Mouse (Mus musculus) CH12.LX (cell line): Measurements from ENCODE around the gene Pmpcb. TPM values are rescaled to one million over a fixed set of nuclear protein-coding genes. Genes with fewer than 3 reads are reported as not detected.

Source experiments
- DNase-seq: peaks from one replicate; pipeline ENCODE4 v3.0.0-alpha.2; 2013; ENCODE audit errors: extremely low read depth
- H3K27ac ChIP-seq: 2 replicates; pipeline ENCODE4 v1.5.1; 2012; ENCODE audit warnings: low read depth, mild to moderate bottlenecking, control low read depth, moderate library complexity; ENCODE audit not compliant: insufficient read depth
- H3K27me3 ChIP-seq: replicated peaks from 2 replicates; pipeline ENCODE3; 2012; ENCODE audit warnings: inconsistent platforms
- H3K36me3 ChIP-seq, 2 experiments: replicated peaks in 1 of 2; 2 replicates each; pipeline versions ENCODE3 to v1.6.1; 2012; ENCODE audit warnings: inconsistent platforms in 1 of 2, low read length in 1 of 2, mild to moderate bottlenecking in 1 of 2, mixed read lengths in 1 of 2, moderate library complexity in 1 of 2; ENCODE audit not compliant: control insufficient read depth in 1 of 2, insufficient read depth in 1 of 2
- H3K4me1 ChIP-seq, 2 experiments: 2 replicates each; pipeline ENCODE4 v1.6.1; 2012; ENCODE audit warnings: inconsistent platforms in 1 of 2, moderate library complexity in 1 of 2; ENCODE audit not compliant: insufficient read depth in 2 of 2, control insufficient read depth in 1 of 2
- H3K4me2 ChIP-seq: 2 replicates; pipeline ENCODE4 v1.6.1; 2012; ENCODE audit warnings: low read depth, mild to moderate bottlenecking, control low read depth; ENCODE audit not compliant: poor library complexity, insufficient read depth, severe bottlenecking
- H3K4me3 ChIP-seq, 3 experiments: fragments of 150-350 bp in 1 of 3; sonication (generic) in 1 of 3; replicated peaks in 1 of 3; 2 replicates each; pipeline versions ENCODE3 to v1.5.1; 2011 to 2012; ENCODE audit warnings: low read depth in 2 of 3, low read length in 2 of 3, mild to moderate bottlenecking in 2 of 3, moderate library complexity in 2 of 3, control low read depth in 1 of 3, improper control_type of control experiment in 1 of 3, inconsistent platforms in 1 of 3, mixed read lengths in 1 of 3; ENCODE audit not compliant: poor library complexity in 1 of 3
- H3K79me2 ChIP-seq: replicated peaks from 2 replicates; pipeline ENCODE4 v1.6.1; 2012; ENCODE audit warnings: mild to moderate bottlenecking, moderate library complexity; ENCODE audit not compliant: control insufficient read depth, poor library complexity, insufficient read depth, severe bottlenecking; ENCODE audit errors: extremely low read depth
- H3K9ac ChIP-seq: 2 replicates; pipeline ENCODE4 v1.6.1; 2012; ENCODE audit warnings: low read depth, mild to moderate bottlenecking, control low read depth, moderate library complexity; ENCODE audit not compliant: insufficient read depth
- H3K9me3 ChIP-seq: replicated peaks from 2 replicates; pipeline ENCODE3; 2012; ENCODE audit warnings: low read length, inconsistent platforms, mixed read lengths
- BHLHE40 ChIP-seq: IDR thresholded peaks from 2 replicates; pipeline ENCODE4 v1.6.1; 2011; ENCODE audit warnings: mild to moderate bottlenecking, low read depth, low read length, improper control_type of control experiment
- CHD2 ChIP-seq: IDR thresholded peaks from 2 replicates; pipeline ENCODE4 v1.6.1; 2011; ENCODE audit warnings: low read length, improper control_type of control experiment
- CTCF ChIP-seq, 2 experiments: IDR thresholded peaks in 1 of 2; conservative IDR thresholded peaks in 1 of 2; 2 replicates each; pipeline ENCODE4 v1.5.1; 2011 to 2012; ENCODE audit warnings: low read depth in 2 of 2, low read length in 2 of 2, improper control_type of control experiment in 1 of 2, inconsistent platforms in 1 of 2, mild to moderate bottlenecking in 1 of 2, moderate library complexity in 1 of 2
- E2F4 ChIP-seq: IDR thresholded peaks from 2 replicates; pipeline ENCODE4 v1.6.1; 2011; ENCODE audit warnings: low read depth, low read length, improper control_type of control experiment; ENCODE audit not compliant: insufficient replicate concordance
- ELF1 ChIP-seq: IDR thresholded peaks from 2 replicates; pipeline ENCODE4 v1.6.1; 2014; ENCODE audit warnings: low read depth, mild to moderate bottlenecking, inconsistent platforms, low read length, improper control_type of control experiment
- GABPA ChIP-seq: IDR thresholded peaks from 2 replicates; pipeline ENCODE4 v1.6.1; 2012; ENCODE audit warnings: low read depth, low read length, improper control_type of control experiment, inconsistent platforms; ENCODE audit not compliant: insufficient replicate concordance
- HCFC1 ChIP-seq: IDR thresholded peaks from 2 replicates; pipeline ENCODE4 v1.6.1; 2012; ENCODE audit warnings: low read depth, mild to moderate bottlenecking, inconsistent platforms, low read length, improper control_type of control experiment
- IRF4 ChIP-seq: IDR thresholded peaks from 2 replicates; pipeline ENCODE4 v1.6.1; 2014; ENCODE audit warnings: low read depth, mild to moderate bottlenecking, inconsistent platforms, low read length, improper control_type of control experiment
- JUND ChIP-seq: conservative IDR thresholded peaks from 2 replicates; pipeline ENCODE4 v1.6.1; 2011; ENCODE audit warnings: low read depth, low read length, improper control_type of control experiment
- KAT2A ChIP-seq: IDR thresholded peaks from 2 replicates; pipeline ENCODE4 v1.6.1; 2012; ENCODE audit warnings: low read length, improper control_type of control experiment, inconsistent platforms; ENCODE audit not compliant: insufficient replicate concordance
- MAFK ChIP-seq: IDR thresholded peaks from 2 replicates; pipeline ENCODE4 v1.6.1; 2011; ENCODE audit warnings: low read length, improper control_type of control experiment; ENCODE audit not compliant: insufficient replicate concordance
- MAX ChIP-seq: IDR thresholded peaks from 2 replicates; pipeline ENCODE4 v1.6.1; 2011; ENCODE audit warnings: low read length, improper control_type of control experiment
- MAZ ChIP-seq: IDR thresholded peaks from 2 replicates; pipeline ENCODE4 v1.6.1; 2012; ENCODE audit warnings: low read depth, mild to moderate bottlenecking, inconsistent platforms, low read length, improper control_type of control experiment, moderate library complexity
- MXI1 ChIP-seq: IDR thresholded peaks from 2 replicates; pipeline ENCODE4 v1.6.1; 2011; ENCODE audit warnings: mild to moderate bottlenecking, low read depth, low read length, improper control_type of control experiment
- MYC ChIP-seq: IDR thresholded peaks from 2 replicates; pipeline ENCODE4 v1.6.1; 2011; ENCODE audit warnings: low read depth, mild to moderate bottlenecking, improper control_type of control experiment, low read length
- NELFE ChIP-seq: IDR thresholded peaks from 2 replicates; pipeline ENCODE4 v1.6.1; 2011; ENCODE audit warnings: low read depth, low read length, improper control_type of control experiment
- NRF1 ChIP-seq: IDR thresholded peaks from 2 replicates; pipeline ENCODE4 v1.6.1; 2014; ENCODE audit warnings: low read depth, mild to moderate bottlenecking, inconsistent platforms, low read length, improper control_type of control experiment, moderate library complexity
- PAX5 ChIP-seq: IDR thresholded peaks from 2 replicates; pipeline ENCODE4 v1.6.1; 2012; ENCODE audit warnings: low read length, inconsistent platforms, mixed read lengths
- RAD21 ChIP-seq: IDR thresholded peaks from 2 replicates; pipeline ENCODE4 v1.6.1; 2011; ENCODE audit warnings: low read depth, mild to moderate bottlenecking, low read length, improper control_type of control experiment, moderate library complexity
- RCOR1 ChIP-seq: conservative IDR thresholded peaks from 2 replicates; pipeline ENCODE4 v1.6.1; 2012; ENCODE audit warnings: low read depth, mild to moderate bottlenecking, inconsistent platforms, low read length, improper control_type of control experiment
- SIN3A ChIP-seq: IDR thresholded peaks from 2 replicates; pipeline ENCODE4 v1.6.1; 2012; ENCODE audit warnings: low read length, improper control_type of control experiment, inconsistent platforms
- SMC3 ChIP-seq: IDR thresholded peaks from 2 replicates; pipeline ENCODE4 v1.6.1; 2011; ENCODE audit warnings: low read depth, low read length, improper control_type of control experiment
- TBP ChIP-seq: conservative IDR thresholded peaks from 2 replicates; pipeline ENCODE4 v1.6.1; 2011; ENCODE audit warnings: low read depth, low read length, improper control_type of control experiment
- UBTF ChIP-seq: IDR thresholded peaks from 2 replicates; pipeline ENCODE4 v1.6.1; 2012; ENCODE audit warnings: low read depth, mild to moderate bottlenecking, inconsistent platforms, low read length, improper control_type of control experiment, moderate library complexity
- USF2 ChIP-seq: conservative IDR thresholded peaks from 2 replicates; pipeline ENCODE4 v1.6.1; 2011; ENCODE audit warnings: low read depth, low read length, improper control_type of control experiment
- ZC3H11A ChIP-seq: IDR thresholded peaks from 2 replicates; pipeline ENCODE4 v1.6.1; 2012; ENCODE audit warnings: low read depth, mild to moderate bottlenecking, inconsistent platforms, low read length, improper control_type of control experiment
- ZKSCAN1 ChIP-seq: IDR thresholded peaks from 2 replicates; pipeline ENCODE4 v1.6.1; 2012; ENCODE audit warnings: low read depth, inconsistent platforms, low read length, improper control_type of control experiment, borderline replicate concordance
- ZMIZ1 ChIP-seq: IDR thresholded peaks from 2 replicates; pipeline ENCODE4 v1.6.1; 2012; ENCODE audit warnings: low read depth, mild to moderate bottlenecking, inconsistent platforms, low read length, improper control_type of control experiment
- ZNF384 ChIP-seq: IDR thresholded peaks from 2 replicates; pipeline ENCODE4 v1.6.1; 2012; ENCODE audit warnings: low read depth, low read length, improper control_type of control experiment, inconsistent platforms
- dilution Hi-C: fragments of 300-500 bp; cut with MboI; formaldehyde crosslinking; loops from 2 replicates; pipeline ENCODE4 v1.14.3; 2020; ENCODE audit warnings: low sequenced_read_pairs; ENCODE audit not compliant: extremely low pct_unique_long_range_greater_than_20kb, extremely low pct_ligation_motif_present
- in situ Hi-C: fragments of 300-500 bp; cut with MboI; formaldehyde crosslinking; loops from 3 replicates; pipeline ENCODE4 v1.14.3; 2019; ENCODE audit warnings: low sequenced_read_pairs, low pct_ligation_motif_present, low pct_unique_long_range_greater_than_20kb, mixed read lengths
- polyA plus RNA-seq: library from polyadenylated mRNA; unstranded; fragments of >175 nt; gene quantifications from 2 replicates; pipeline ENCODE4 v1.2.1, GENCODE M21; 2012; ENCODE audit warnings: low read depth; ENCODE audit not compliant: insufficient read length
- total RNA-seq, 2 experiments: library from RNA; depleted of rRNA; stranded (reverse); fragments of 300-350 nt in 1 of 2; fragments of >200 nt in 1 of 2; gene quantifications; 2 replicates each; pipeline ENCODE4 v1.2.3; 2012 to 2014

Gene Pmpcb
- total and polyA plus RNA-seq, 3 experiments, result 113 to 166 (median 165) TPM

- TF ChIP-seq ZC3H11A, result no peak
- peak; percentile 60 for TF ChIP-seq SIN3A
- TF ChIP-seq TBP, result 0 out of 2 replicates have a peak, but pooled peaks have one; percentile 32
- no peak for TF ChIP-seq CTCF (conservative IDR thresholded peaks at IDR 0.05 in 1 of 2, IDR thresholded peaks at IDR 0.05 in 1 of 2; ENCODE audit: low read depth in 2 of 2, low read length in 2 of 2)
- TF ChIP-seq RAD21, result no peak
- TF ChIP-seq MAZ, result no peak; the same call in 1 of the 2 replicates
- no peak for TF ChIP-seq MAFK
- 0 out of 2 replicates have a peak, but pooled peaks have one; percentile 59 for TF ChIP-seq KAT2A
- peak; percentile 83 for TF ChIP-seq NRF1
- peak; percentile 80 for TF ChIP-seq MXI1
- TF ChIP-seq E2F4, result 0 out of 2 replicates have a peak, but pooled peaks have one; percentile 8
- TF ChIP-seq PAX5, result no peak
- peak; percentile 98 for TF ChIP-seq RCOR1
- peak; percentile 79 for TF ChIP-seq MAX
- no peak for TF ChIP-seq ZNF384
- TF ChIP-seq ZMIZ1, result peak; percentile 88
- peak; percentile 98 for TF ChIP-seq NELFE
- TF ChIP-seq UBTF, result 0 out of 2 replicates have a peak, but pooled peaks have one; percentile 48
- peak; percentile 56 for TF ChIP-seq MYC
- TF ChIP-seq JUND, result no peak
Measured at GRCm38 (mm10) chr5:21701351-21702008, 35.5 kb upstream of the Pmpcb start, which contains the start of gene Napepld (continued).

- Histone ChIP-seq H3K4me2 (peak overlapping the region; percentile 44; the same call in 1 of the 2 replicates), H3K27me3 (no peaks in the 10 kb centered on the region), H3K36me3 (no peaks in the 10 kb centered on the region), H3K79me2 (no peaks in the 10 kb centered on the region), H3K9ac (peak overlapping the region; percentile 74), H3K4me3 (peak overlapping the region; percentile 66 to 87 (median 74)), H3K9me3 (no peaks in the 10 kb centered on the region), H3K4me1 (peaks cover 3 to 10% of the 10 kb centered on the region in 2 experiments; a peak in 3 of 4 replicates), H3K27ac (peak overlapping the region; percentile 93)
- TF ChIP-seq MYC (no peak), NRF1 (no peak), NELFE (no peak), HCFC1 (no peak), RAD21 (no peak), SMC3 (no peak), CHD2 (no peak), MAZ (no peak), BHLHE40 (no peak), ZC3H11A (no peak), IRF4 (no peak), USF2 (no peak), TBP (no peak), ZMIZ1 (no peak), GABPA (no peak), ZKSCAN1 (no peak), MAX (no peak), MAFK (no peak), ELF1 (no peak)
- in situ Hi-C loops (no loop called here), dilution Hi-C loops (no loop called here)
- DNase-seq, result no peak
Measured at GRCm38 (mm10) chr5:21702009-21702364, 35.0 kb upstream of the Pmpcb start.
